Mouse (Mus musculus) embryonic facial prominence, embryonic 13.5 days (tissue): Measurements from ENCODE around the gene Dnaaf2. TPM values are rescaled to one million over a fixed set of nuclear protein-coding genes. Genes with fewer than 3 reads are reported as not detected.

Experiments
- ATAC-seq: fragments of 200-750 bp; cut with Nextera tagmentation; 2 replicates; pipeline ENCODE4 v1.8.0; 2017; ENCODE audit warnings: low read depth; ENCODE audit not compliant: insufficient number of reproducible peaks, insufficient read depth, low FRiP score, low TSS enrichment
- H3K27ac ChIP-seq: fragments of 300-500 bp; sonication (generic); 2 replicates; pipeline ENCODE4 v1.5.1; 2015; ENCODE audit warnings: moderate library complexity, mild to moderate bottlenecking, inconsistent platforms
- H3K27me3 ChIP-seq: fragments of 300-500 bp; sonication (generic); 2 replicates; pipeline ENCODE4 v1.6.1; 2015; ENCODE audit warnings: mild to moderate bottlenecking, inconsistent platforms
- H3K36me3 ChIP-seq: fragments of 300-500 bp; sonication (generic); 2 replicates; pipeline ENCODE4 v1.6.1; 2015; ENCODE audit warnings: mild to moderate bottlenecking, inconsistent platforms
- H3K4me1 ChIP-seq: fragments of 300-500 bp; sonication (generic); 2 replicates; pipeline ENCODE4 v1.6.1; 2015; ENCODE audit warnings: inconsistent platforms
- H3K4me2 ChIP-seq: fragments of 300-500 bp; sonication (generic); 2 replicates; pipeline ENCODE4 v1.6.1; 2015; ENCODE audit warnings: moderate library complexity, mild to moderate bottlenecking, inconsistent platforms
- H3K4me3 ChIP-seq: fragments of 300-500 bp; sonication (generic); 2 replicates; pipeline ENCODE4 v1.5.1; 2015; ENCODE audit warnings: mild to moderate bottlenecking, inconsistent platforms
- H3K9ac ChIP-seq: fragments of 300-500 bp; sonication (generic); 2 replicates; pipeline ENCODE4 v1.6.1; 2015; ENCODE audit warnings: mild to moderate bottlenecking, inconsistent platforms
- H3K9me3 ChIP-seq: fragments of 300-500 bp; sonication (generic); 2 replicates; pipeline ENCODE4 v1.6.1; 2016; ENCODE audit warnings: inconsistent platforms
- WGBS: fragments of 180-500 bp; shearing (Covaris S2); methylation state at CpG from one replicate; pipeline ENCODE4 v1.1.7; 2015; ENCODE audit warnings: mixed read lengths; 5-methylcytosine and 5-hydroxymethylcytosine counted together
- polyA plus RNA-seq: library from polyadenylated mRNA; unstranded; fragments of >200 nt; fragmentation: Nextera tagmentation; extraction: Ambion mirVana; gene quantifications from 2 replicates; pipeline ENCODE4 v1.2.1, GENCODE M21; 2015

The Dnaaf2 gene
- polyA plus RNA-seq, 1 experiment from 2014 or later, result 12.0 TPM

DNA sequence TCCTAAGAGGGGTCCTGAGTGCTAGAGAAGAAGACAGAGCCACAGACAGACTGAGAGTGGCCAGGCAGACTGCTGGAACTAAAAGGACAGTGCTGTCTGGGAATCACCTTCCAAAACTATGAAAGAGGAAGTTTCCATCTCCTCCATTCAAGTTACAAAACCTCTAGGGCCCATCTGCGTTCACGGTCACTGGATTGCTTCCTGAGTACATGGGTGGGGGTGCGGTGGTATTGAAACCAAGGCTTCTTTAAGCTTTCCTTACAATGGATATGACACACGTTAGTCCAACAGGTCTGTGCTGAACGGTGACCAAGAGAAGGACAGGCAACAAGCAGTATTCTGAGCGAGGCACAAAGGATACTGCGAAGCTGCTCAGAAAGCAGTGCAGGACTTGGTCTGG is 16.2 kb upstream of the Dnaaf2 start:
- WGBS, result 94% methylated on average over 7 of the region's 7 CpGs
- H3K4me2 ChIP-seq, result no peak overlapping the region
- H3K27me3 ChIP-seq, result no peaks in the 10 kb centered on the region
- H3K9me3 ChIP-seq, result no peaks in the 10 kb centered on the region
- no peaks in the 10 kb centered on the region for H3K4me1 ChIP-seq
- ATAC-seq, result no peak
- H3K9ac ChIP-seq, result no peak overlapping the region
- no peak overlapping the region; the same call in 1 of the 2 replicates for H3K27ac ChIP-seq
- no peak overlapping the region for H3K4me3 ChIP-seq
- H3K36me3 ChIP-seq, result peaks cover 79% of the 10 kb centered on the region

DNA sequence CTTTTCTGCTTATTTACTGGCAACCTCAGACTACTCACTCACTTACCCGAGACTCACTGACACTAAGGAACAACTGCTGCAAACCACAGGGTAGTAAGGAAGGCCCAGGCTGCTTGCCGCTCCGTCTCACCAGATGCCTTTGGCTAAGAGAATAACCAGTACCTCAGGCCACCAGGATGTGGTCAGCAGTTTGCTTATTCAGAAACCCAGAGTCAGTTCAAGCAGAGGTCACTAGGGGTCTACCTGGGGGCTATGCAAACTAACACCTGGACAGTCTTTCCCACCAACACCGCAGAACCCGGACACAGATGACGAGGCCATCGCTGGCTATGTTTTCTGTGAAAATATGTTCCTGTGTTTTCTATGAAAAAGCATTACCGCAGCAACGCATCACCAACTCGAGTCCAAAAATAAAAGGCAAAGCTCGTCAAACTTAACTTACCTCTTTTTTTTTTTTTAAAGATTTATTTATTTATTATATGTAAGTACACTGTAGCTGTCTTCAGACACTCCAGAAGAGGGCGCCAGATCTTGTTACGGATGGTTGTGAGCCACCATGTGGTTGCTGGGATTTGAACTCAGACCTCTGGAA is 15.1 kb upstream of the Dnaaf2 start:
- Histone ChIP-seq H3K4me3 (no peak overlapping the region), H3K36me3 (peaks cover 77% of the 10 kb centered on the region), H3K9ac (no peak overlapping the region), H3K27ac (no peak overlapping the region), H3K27me3 (no peaks in the 10 kb centered on the region), H3K4me1 (no peaks in the 10 kb centered on the region), H3K4me2 (no peak overlapping the region), H3K9me3 (no peaks in the 10 kb centered on the region)
- 93% methylated on average over 13 of the region's 13 CpGs for WGBS
- no peak for ATAC-seq

DNA sequence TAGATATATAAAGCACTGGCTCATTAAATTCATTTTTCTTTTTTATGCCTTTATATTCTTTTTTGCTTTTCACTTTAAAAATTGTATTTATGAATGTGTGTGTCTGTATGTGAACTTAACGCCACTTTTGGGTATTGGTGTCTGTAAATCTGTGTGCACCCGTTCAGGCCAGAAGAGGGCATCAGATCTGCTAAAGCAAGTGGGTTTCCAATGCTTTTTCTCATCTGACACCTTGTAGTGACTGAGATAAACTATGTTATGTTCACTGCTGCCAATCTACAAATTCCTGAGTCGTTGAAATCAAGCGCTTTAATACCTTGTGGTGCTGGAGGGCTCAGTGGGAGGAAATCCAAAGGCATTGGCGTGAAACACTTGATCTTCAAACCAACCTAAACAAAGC is 12.8 kb upstream of the Dnaaf2 start:
- H3K36me3 ChIP-seq, result peaks cover 76% of the 10 kb centered on the region
- H3K9ac ChIP-seq, result no peak overlapping the region
- 80% methylated on average over 5 of the region's 5 CpGs for whole genome bisulfite sequencing
- H3K27ac ChIP-seq, result no peak overlapping the region
- no peak overlapping the region for H3K4me2 ChIP-seq
- no peaks in the 10 kb centered on the region for H3K4me1 ChIP-seq
- H3K9me3 ChIP-seq, result no peaks in the 10 kb centered on the region
- ATAC-seq, result no peak
- no peak overlapping the region for H3K4me3 ChIP-seq
- no peaks in the 10 kb centered on the region for H3K27me3 ChIP-seq

DNA sequence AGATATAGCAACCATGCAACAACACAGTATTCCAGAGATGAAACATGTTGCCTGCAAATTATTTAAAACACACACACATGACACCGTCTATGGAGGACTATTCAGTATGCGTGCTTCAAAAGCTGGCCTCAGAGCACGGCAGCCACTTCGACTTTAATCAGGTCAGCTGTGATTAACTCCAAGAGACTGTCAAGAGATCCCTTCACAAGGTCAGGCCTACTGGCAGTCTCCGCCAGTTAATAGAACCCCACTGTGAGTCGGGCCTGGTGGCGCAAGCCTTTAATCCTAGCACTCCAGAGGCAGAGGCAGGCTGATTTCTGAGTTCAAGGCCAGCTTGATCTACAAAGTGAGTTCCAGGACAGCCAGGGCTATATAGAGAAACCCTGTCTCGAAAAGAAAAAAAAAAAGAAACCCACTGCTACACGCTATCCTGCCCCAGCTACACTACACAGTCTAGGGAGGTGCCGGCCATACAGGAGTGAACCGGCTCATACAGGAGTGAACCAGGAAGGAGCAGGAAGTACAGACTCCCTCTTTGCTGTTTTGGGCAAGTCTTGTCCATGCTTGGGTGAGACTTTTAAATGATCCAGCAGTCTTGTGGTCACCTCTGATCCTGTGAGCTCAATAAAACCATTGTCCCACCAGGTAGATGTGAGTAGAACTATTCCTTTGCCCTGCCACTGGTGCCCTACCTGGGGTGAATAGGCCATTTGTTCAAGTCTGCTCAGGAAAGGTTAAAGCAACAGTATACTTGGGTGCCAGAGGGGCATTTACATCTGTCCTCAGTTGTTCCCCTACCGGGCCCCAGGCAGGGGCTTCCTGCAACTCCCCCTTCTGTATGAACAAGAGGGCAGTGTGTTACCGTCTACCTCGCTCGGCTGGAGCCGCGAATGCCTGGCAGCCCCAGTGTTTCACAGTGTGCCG is 12.1 kb upstream of the Dnaaf2 start:
- H3K4me2 ChIP-seq, result no peak overlapping the region
- H3K27me3 ChIP-seq, result no peaks in the 10 kb centered on the region
- no peak overlapping the region for H3K4me3 ChIP-seq
- peak; percentile 68 for ATAC-seq
- peak overlapping the region; percentile 55 for H3K27ac ChIP-seq
- 83% methylated on average over 18 of the region's 18 CpGs for WGBS
- H3K36me3 ChIP-seq, result peaks cover 71% of the 10 kb centered on the region
- no peaks in the 10 kb centered on the region for H3K9me3 ChIP-seq
- no peak overlapping the region for H3K9ac ChIP-seq
- H3K4me1 ChIP-seq, result no peaks in the 10 kb centered on the region

DNA sequence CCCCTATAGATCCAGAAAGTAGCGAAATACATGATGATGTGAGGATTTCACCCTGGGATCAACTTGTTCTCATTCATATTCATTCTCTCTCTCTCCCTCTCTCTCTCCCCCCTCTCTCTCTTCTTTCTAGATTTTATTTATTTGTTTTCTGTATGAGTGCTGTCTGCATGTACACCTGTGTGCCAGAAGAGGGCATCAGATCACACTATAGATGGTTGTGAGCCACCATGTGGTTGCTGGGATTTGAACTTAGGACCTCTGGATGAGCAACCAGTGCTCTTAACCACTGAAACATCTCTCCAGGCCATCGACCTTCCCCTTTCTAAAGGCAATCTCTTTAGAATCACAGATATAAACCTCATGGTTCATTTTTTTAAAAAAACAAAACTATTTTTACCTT is 10.3 kb upstream of the Dnaaf2 start:
- WGBS, result 88% methylated on average over 2 of the region's 2 CpGs
- H3K9me3 ChIP-seq, result no peaks in the 10 kb centered on the region
- H3K36me3 ChIP-seq, result peaks cover 62% of the 10 kb centered on the region
- no peak overlapping the region for H3K9ac ChIP-seq
- H3K27ac ChIP-seq, result no peak overlapping the region
- no peak overlapping the region for H3K4me3 ChIP-seq
- no peaks in the 10 kb centered on the region for H3K27me3 ChIP-seq
- H3K4me1 ChIP-seq, result no peaks in the 10 kb centered on the region
- no peak overlapping the region for H3K4me2 ChIP-seq
- ATAC-seq, result no peak

DNA sequence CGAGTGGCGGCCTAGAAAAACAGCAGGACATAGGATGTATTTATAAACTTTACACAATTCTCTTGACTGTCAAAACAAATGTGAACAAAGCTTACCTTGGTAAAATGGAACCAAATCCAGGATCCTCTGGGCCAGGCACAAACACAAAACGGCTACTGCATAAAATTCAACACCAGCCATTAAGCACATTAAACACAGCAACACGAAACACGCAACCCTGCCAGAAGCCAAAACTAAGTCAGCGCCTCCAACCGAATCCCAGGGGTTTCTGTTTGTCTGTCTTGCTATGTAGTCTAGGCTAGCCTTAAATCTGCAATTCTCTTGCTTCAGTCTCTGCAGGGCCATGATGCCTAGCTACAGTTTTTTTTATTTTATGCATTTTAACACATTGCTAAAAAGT is 9.7 kb upstream of the Dnaaf2 start:
- no peaks in the 10 kb centered on the region for H3K27me3 ChIP-seq
- no peaks in the 10 kb centered on the region for H3K4me1 ChIP-seq
- 95% methylated on average over 7 of the region's 7 CpGs for WGBS
- no peak overlapping the region for H3K4me2 ChIP-seq
- ATAC-seq, result no peak
- no peaks in the 10 kb centered on the region for H3K9me3 ChIP-seq
- H3K27ac ChIP-seq, result no peak overlapping the region
- H3K9ac ChIP-seq, result no peak overlapping the region
- peaks cover 61% of the 10 kb centered on the region for H3K36me3 ChIP-seq
- no peak overlapping the region for H3K4me3 ChIP-seq

DNA sequence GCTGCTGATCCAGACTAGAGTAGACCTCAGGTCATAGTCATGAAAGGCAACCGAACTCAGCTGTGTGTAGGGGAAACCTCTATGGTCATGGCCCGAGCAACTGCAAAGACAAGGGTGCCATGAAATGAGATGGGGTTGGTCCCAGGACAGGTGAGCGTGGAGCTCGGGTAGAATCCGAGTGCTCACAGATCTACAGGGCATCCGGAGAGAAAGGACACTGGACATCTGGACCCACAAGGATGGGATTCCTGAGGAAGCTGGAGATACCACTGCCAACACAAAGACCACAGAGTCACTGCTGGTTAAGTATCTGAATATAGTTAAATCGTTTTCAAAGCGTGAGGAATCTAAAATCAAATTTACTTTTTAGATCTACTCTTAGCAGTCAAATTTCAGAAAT is 9.2 kb upstream of the Dnaaf2 start:
- no peak overlapping the region for H3K4me2 ChIP-seq
- H3K4me1 ChIP-seq, result no peaks in the 10 kb centered on the region
- no peak overlapping the region for H3K9ac ChIP-seq
- H3K27ac ChIP-seq, result no peak overlapping the region
- ATAC-seq, result no peak
- WGBS, result 95% methylated on average over 8 of the region's 8 CpGs
- H3K4me3 ChIP-seq, result no peak overlapping the region
- no peaks in the 10 kb centered on the region for H3K9me3 ChIP-seq
- H3K27me3 ChIP-seq, result no peaks in the 10 kb centered on the region
- H3K36me3 ChIP-seq, result peaks cover 61% of the 10 kb centered on the region

DNA sequence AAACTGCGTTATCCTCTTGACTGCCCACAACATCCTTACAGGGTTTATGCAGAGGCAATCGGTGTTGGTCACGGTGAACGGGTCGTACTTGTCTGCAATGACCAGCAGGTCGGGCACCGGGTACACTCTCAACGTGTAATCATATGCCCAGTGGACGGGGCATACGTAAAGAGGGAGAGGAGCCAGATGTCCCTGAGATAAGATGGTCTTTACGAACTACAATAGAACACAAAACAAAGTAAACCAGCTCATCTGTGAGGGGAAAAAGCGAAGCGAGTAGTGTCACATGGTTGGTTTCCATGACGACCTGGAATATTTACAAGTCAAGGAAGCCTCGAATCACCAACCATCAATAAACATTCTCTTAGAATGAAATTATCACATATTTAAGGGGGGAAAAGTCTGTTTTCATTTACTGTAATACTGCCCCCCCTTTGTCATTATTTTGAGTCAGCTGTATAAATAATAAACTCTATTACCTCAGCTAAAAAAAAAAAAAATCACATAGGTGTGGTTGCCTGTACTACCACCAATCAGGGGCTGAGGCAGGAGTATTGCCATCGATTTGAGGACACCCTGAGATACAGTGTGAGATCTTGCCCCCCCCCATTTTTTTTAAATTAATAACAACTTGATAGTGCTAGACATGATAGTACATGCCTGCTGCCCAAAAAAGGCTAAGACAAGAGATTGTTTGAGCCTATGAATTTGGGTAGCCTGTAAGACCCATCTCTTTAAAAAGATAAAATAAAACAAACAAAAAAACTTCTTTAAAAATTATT is 6.0 kb upstream of the Dnaaf2 start, which contains the start of gene Gm49384:
Gm49384 (minus strand) TSS at position 216 of the 782 bp plus-strand sequence.
- WGBS, result 87% methylated on average over 16 of the region's 16 CpGs
- Histone ChIP-seq H3K27me3 (no peaks in the 10 kb centered on the region), H3K4me2 (no peak within 1 kb of the TSS), H3K4me3 (no peak within 1 kb of the TSS), H3K27ac (no peak within 1 kb of the TSS), H3K4me1 (peaks cover under 1% of the 10 kb centered on the region; the same call in 1 of the 2 replicates), H3K36me3 (peaks cover 60% of the 10 kb centered on the region), H3K9me3 (no peaks in the 10 kb centered on the region), H3K9ac (no peak within 1 kb of the TSS)
- no peak for ATAC-seq

GRCm38 (mm10) chr12:69198985-69199384 is 756 bp upstream of the Dnaaf2 start:
- ATAC-seq, result no peak
- peaks cover 22% of the 10 kb centered on the region for H3K4me1 ChIP-seq
- H3K4me2 ChIP-seq, result peak overlapping the region; percentile 95
- no peaks in the 10 kb centered on the region for H3K9me3 ChIP-seq
- no peak overlapping the region for H3K4me3 ChIP-seq
- H3K27ac ChIP-seq, result no peak overlapping the region
- peaks cover 30% of the 10 kb centered on the region for H3K36me3 ChIP-seq
- H3K9ac ChIP-seq, result no peak overlapping the region
- no peaks in the 10 kb centered on the region for H3K27me3 ChIP-seq

DNA sequence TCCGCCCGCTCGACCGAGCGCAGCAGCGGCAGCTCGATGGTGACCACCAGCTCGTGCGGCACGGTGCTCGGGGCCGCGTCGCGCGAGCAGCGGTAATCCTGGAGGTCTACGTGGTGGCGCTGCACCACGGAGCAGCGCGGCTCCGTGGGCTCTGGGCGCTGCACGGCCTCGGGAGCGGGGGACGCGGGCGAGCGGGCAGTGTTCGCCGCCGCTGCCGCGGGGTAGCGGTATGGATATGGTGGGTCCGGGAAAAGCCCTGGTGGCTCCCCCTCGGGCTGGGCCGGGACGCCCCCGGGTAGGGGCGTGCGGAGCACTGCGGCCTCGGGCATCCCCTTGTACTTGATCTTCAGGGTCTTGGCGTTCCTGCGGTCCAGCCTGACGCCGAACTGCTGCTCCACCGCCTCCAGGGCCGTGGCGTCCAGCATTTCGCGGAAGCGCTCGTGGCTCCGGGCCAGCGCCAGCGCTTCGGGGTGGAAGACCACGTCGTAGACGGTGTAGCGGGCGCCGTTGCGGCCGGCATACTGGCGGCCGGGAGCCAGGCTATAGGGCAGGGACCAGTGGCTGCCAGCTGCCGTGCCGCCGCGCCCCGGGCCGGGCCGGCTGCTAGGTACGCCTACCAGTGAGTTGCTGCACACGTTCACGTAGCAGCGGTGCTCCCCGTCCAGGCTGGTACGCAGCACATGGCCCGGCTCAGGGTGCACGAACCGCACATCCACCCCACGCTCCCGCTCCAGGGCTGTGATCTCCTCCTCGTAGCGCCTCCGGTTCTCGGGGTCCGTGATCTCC is 658 bp downstream of the Dnaaf2 start:
- Histone ChIP-seq H3K36me3 (peaks cover 22% of the 10 kb centered on the region), H3K4me2 (peak overlapping the region; percentile 95), H3K4me3 (peak overlapping the region; percentile 96), H3K27me3 (no peaks in the 10 kb centered on the region), H3K27ac (peak overlapping the region; percentile 93), H3K9ac (peak overlapping the region; percentile 93), H3K4me1 (peaks cover 22% of the 10 kb centered on the region), H3K9me3 (no peaks in the 10 kb centered on the region)
- WGBS, result under 1% methylated on average over 94 of the region's 94 CpGs
- ATAC-seq, result peak; percentile 68
